ENCODE assay signal across 10 mouse cellular contexts in the genomic region with DNA sequence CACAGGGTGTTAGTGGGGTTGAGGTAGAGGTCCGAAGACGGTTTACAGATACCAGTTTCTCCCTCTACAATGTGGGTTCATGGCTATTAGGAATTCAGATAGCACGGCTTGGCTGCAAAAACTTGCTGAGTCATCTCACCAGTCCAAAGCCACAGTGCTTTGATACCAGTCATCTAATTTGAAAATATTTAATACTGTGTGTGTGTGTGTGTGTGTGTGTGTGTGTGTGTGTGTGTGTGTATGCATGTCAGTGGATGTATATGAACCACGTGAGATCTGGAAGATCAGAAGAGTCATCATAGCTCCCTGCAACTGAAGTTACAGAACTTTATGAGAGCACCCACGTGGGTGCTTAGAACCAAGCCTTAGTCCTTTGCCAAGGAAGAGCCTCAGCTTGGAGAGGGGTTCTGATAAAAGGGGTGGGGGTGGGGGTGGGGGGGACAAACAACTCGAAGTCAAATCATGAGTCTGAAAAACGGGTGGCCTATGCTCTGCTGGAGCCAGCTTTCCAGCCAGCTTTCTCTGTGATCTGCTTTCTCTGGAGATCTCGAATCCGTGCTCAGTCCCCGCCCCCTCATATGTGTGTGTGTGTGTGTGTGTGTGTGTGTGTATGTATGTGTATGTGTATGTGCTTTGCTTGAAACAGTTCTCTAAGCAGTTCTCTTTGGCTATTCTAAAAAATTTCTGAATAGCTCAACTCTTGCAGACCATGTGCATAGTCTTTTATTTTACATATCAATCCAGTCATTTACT. TPM values are rescaled to one million over a fixed set of nuclear protein-coding genes. Genes with fewer than 3 reads are reported as not detected.
DNase-seq lines count a peak whose midpoint lies in the region; ATAC-seq and TF ChIP-seq lines count a peak whose summit lies in the region.
"Had no signal": no experiment of that assay in that cellular context is flagged by ENCODE, and none has a peak within 500 bp of the region (broad histone marks: within the 10 kb centered on the region; RNA-seq: fewer than 3 reads in every experiment).

No protein-coding gene starts in this region.

- peak overlapping the region; percentile 82 for H3K4me2 ChIP-seq in heart, embryonic 13.5 days
- 0 out of 2 replicates have a peak overlapping the region, but pooled peaks have one; percentile 2 for H3K4me2 ChIP-seq in stomach, embryonic 14.5 days (replicated peaks; ENCODE audit: low read depth, low read length)
- no peak overlapping the region for H3K4me2 ChIP-seq in stomach, postnatal 0 days (replicated peaks; ENCODE audit: low read depth)
- H3K4me2 ChIP-seq in heart, postnatal 0 days (ENCODE audit: low read depth, low read length) = no peak overlapping the region; the same call in 1 of the 2 replicates
- H3K4me2 ChIP-seq in forebrain, embryonic 14.5 days (ENCODE audit: low read length) = no peak overlapping the region

- H3K27ac ChIP-seq in heart, embryonic 13.5 days (replicated peaks) = no peak overlapping the region
- H3K27ac ChIP-seq in stomach, embryonic 14.5 days (ENCODE audit: low read length) = no peak overlapping the region
- H3K27ac ChIP-seq in stomach, postnatal 0 days (replicated peaks) = no peak overlapping the region
- H3K27ac ChIP-seq in heart, postnatal 0 days (ENCODE audit: low read depth) = no peak overlapping the region
- H3K27ac ChIP-seq in forebrain, embryonic 14.5 days (ENCODE audit: low read depth, low read length) = no peak overlapping the region

- no peak for TF ChIP-seq EP300 in stomach, postnatal 0 days (optimal IDR thresholded peaks at IDR 0.05)
- TF ChIP-seq EP300 in heart, postnatal 0 days (IDR thresholded peaks at IDR 0.05; ENCODE audit: low read depth) = no peak

- H3K4me3 ChIP-seq in heart, embryonic 13.5 days = peak overlapping the region; percentile 22; the same call in 1 of the 2 replicates
- H3K4me3 ChIP-seq in stomach, embryonic 14.5 days (ENCODE audit: low read depth, low read length) = no peak overlapping the region
- no peak overlapping the region for H3K4me3 ChIP-seq in stomach, postnatal 0 days (ENCODE audit: low read depth, low read length)
- H3K4me3 ChIP-seq in heart, postnatal 0 days (ENCODE audit: low read depth, low read length) = peak overlapping the region; percentile 62; the same call in 1 of the 2 replicates
- H3K4me3 ChIP-seq in forebrain, embryonic 14.5 days (ENCODE audit: low read depth, low read length) = no peak overlapping the region

- H3K36me3 ChIP-seq in heart, embryonic 13.5 days = peaks cover 4% of the 10 kb centered on the region; the same call in 1 of the 2 replicates
- H3K36me3 ChIP-seq in stomach, embryonic 14.5 days (ENCODE audit: control insufficient read depth, insufficient read depth, low read length) = no peaks in the 10 kb centered on the region
- H3K36me3 ChIP-seq in stomach, postnatal 0 days (ENCODE audit: control insufficient read depth, insufficient read depth, low read length) = no peaks in the 10 kb centered on the region
- H3K36me3 ChIP-seq in heart, postnatal 0 days (replicated peaks; ENCODE audit: control insufficient read depth, insufficient read depth, low read length) = no peaks in the 10 kb centered on the region
- H3K36me3 ChIP-seq in forebrain, embryonic 14.5 days (ENCODE audit: control insufficient read depth, insufficient read depth, low read length) = no peaks in the 10 kb centered on the region

- H3K9me3 ChIP-seq in heart, embryonic 13.5 days = no peaks in the 10 kb centered on the region
- no peaks in the 10 kb centered on the region for H3K9me3 ChIP-seq in stomach, embryonic 14.5 days (ENCODE audit: control insufficient read depth, low read depth, low read length)
- H3K9me3 ChIP-seq in stomach, postnatal 0 days (ENCODE audit: control insufficient read depth, low read length) = no peaks in the 10 kb centered on the region
- H3K9me3 ChIP-seq in heart, postnatal 0 days (replicated peaks; ENCODE audit: control insufficient read depth, low read length) = no peaks in the 10 kb centered on the region
- no peaks in the 10 kb centered on the region for H3K9me3 ChIP-seq in forebrain, embryonic 14.5 days (replicated peaks; ENCODE audit: control insufficient read depth, low read length)

- 50% methylated on average over 10 of the region's 10 CpGs for WGBS in heart, embryonic 13.5 days
- 63% methylated on average over 10 of the region's 10 CpGs for WGBS in stomach, embryonic 14.5 days
- WGBS in stomach, postnatal 0 days = 51% methylated on average over 10 of the region's 10 CpGs
- 43% methylated on average over 10 of the region's 10 CpGs for WGBS in heart, postnatal 0 days
- 59% methylated on average over 10 of the region's 10 CpGs for WGBS in forebrain, embryonic 14.5 days

- intact Hi-C loops in heart, postnatal 25 days (cut with DNase I) = no loop called here

- no peak for ATAC-seq in heart, embryonic 13.5 days (ENCODE audit: extremely low read depth, insufficient number of reproducible peaks, low FRiP score, low TSS enrichment)
- no peak for ATAC-seq in stomach, embryonic 14.5 days (ENCODE audit: insufficient number of reproducible peaks, insufficient read depth, low FRiP score, low read depth)
- no peak for ATAC-seq in stomach, postnatal 0 days (ENCODE audit: low FRiP score, low TSS enrichment)
- ATAC-seq in heart, postnatal 0 days (ENCODE audit: insufficient read depth, low read depth) = no peak
- ATAC-seq in activated CD4-positive, CD25-positive, alpha-beta regulatory T cell, adult 4 months = no peak
- ATAC-seq in forebrain, embryonic 14.5 days = no peak

- peak overlapping the region; percentile 24; the same call in 1 of the 2 replicates for H3K9ac ChIP-seq in heart, embryonic 13.5 days
- no peak overlapping the region for H3K9ac ChIP-seq in stomach, embryonic 14.5 days (replicated peaks; ENCODE audit: low read depth, low read length)
- H3K9ac ChIP-seq in stomach, postnatal 0 days (ENCODE audit: low read length) = no peak overlapping the region
- no peak overlapping the region for H3K9ac ChIP-seq in heart, postnatal 0 days (replicated peaks; ENCODE audit: low read depth, low read length)
- H3K9ac ChIP-seq in forebrain, embryonic 14.5 days (ENCODE audit: low read length) = no peak overlapping the region

- H3K4me1 ChIP-seq in heart, embryonic 13.5 days = peaks cover 17% of the 10 kb centered on the region
- H3K4me1 ChIP-seq in stomach, embryonic 14.5 days (ENCODE audit: control insufficient read depth, insufficient read depth, low read length) = no peaks in the 10 kb centered on the region
- no peaks in the 10 kb centered on the region for H3K4me1 ChIP-seq in stomach, postnatal 0 days (replicated peaks; ENCODE audit: control insufficient read depth, insufficient read depth)
- peaks cover 9% of the 10 kb centered on the region; the same call in 1 of the 2 replicates for H3K4me1 ChIP-seq in heart, postnatal 0 days (ENCODE audit: control insufficient read depth, insufficient read depth)
- peaks cover 16% of the 10 kb centered on the region; the same call in 1 of the 2 replicates for H3K4me1 ChIP-seq in forebrain, embryonic 14.5 days (ENCODE audit: control insufficient read depth, insufficient read depth, low read length)

- DNase-seq in heart, postnatal 25 days (ENCODE audit: low spot score) = no peak
- DNase-seq in stomach, postnatal 0 days (ENCODE audit: low spot score) = no peak
- no peak for DNase-seq in heart, postnatal 0 days (ENCODE audit: low spot score)
- DNase-seq in forebrain, embryonic 14.5 days (ENCODE audit: low spot score) = no peak
- DNase-seq in ovary, adult 18-20 months (ENCODE audit: low spot score) = no peak
- DNase-seq: kidney, postnatal 10 days; lung, adult 2 months had no signal

- TF ChIP-seq CTCF in stomach, postnatal 0 days (IDR thresholded peaks at IDR 0.05; ENCODE audit: low read depth) = no peak
- no peak for TF ChIP-seq CTCF in heart, postnatal 0 days (IDR thresholded peaks at IDR 0.05; ENCODE audit: low read depth)

- no peaks in the 10 kb centered on the region for H3K27me3 ChIP-seq in heart, embryonic 13.5 days (replicated peaks)
- no peaks in the 10 kb centered on the region for H3K27me3 ChIP-seq in stomach, embryonic 14.5 days (ENCODE audit: control insufficient read depth, insufficient read depth, low read length)
- no peaks in the 10 kb centered on the region for H3K27me3 ChIP-seq in stomach, postnatal 0 days (ENCODE audit: control insufficient read depth, insufficient read depth, low read length)
- no peaks in the 10 kb centered on the region for H3K27me3 ChIP-seq in heart, postnatal 0 days (ENCODE audit: control insufficient read depth, insufficient read depth, low read length)
- no peaks in the 10 kb centered on the region for H3K27me3 ChIP-seq in forebrain, embryonic 14.5 days (replicated peaks; ENCODE audit: control insufficient read depth, insufficient read depth, low read length)

RNA-seq across cellular contexts. Expression of gene 1190002N15Rik, which starts 2.6 kb away (rescaled TPM):
- polyA plus RNA-seq in heart, embryonic 13.5 days (2015; fragmentation: Nextera tagmentation; extraction: Ambion mirVana) = 9.3 and 12.7 TPM in 2 replicates
- total RNA-seq in heart, postnatal 25 days (2021) = 10 to 100 TPM; 31.6 to 32.5 TPM
- 12.4 and 14.2 TPM in 2 replicates for polyA plus RNA-seq in stomach, embryonic 14.5 days (2014; fragmentation: Nextera tagmentation; extraction: Ambion mirVana)
- 13.4 and 14.4 TPM in 2 replicates for polyA plus RNA-seq in stomach, postnatal 0 days (2015; fragmentation: Nextera tagmentation; extraction: Ambion mirVana)
- 52.0 and 56.4 TPM in 2 replicates for total RNA-seq in heart, postnatal 0 days (2014; rRNA removed; ENCODE audit: low replicate concordance)
- polyA plus RNA-seq in heart, postnatal 0 days (2015; fragmentation: Nextera tagmentation; extraction: Ambion mirVana) = 10.8 and 11.2 TPM in 2 replicates
- 1 to 10 TPM; 3.4 to 5.3 TPM for polyA plus RNA-seq in activated CD4-positive, CD25-positive, alpha-beta regulatory T cell, adult 4 months (2017; shearing (Covaris generic))
- 6.6 and 7.0 TPM in 2 replicates for polyA plus RNA-seq in forebrain, embryonic 14.5 days (2014; fragmentation: Nextera tagmentation; extraction: Ambion mirVana)

Comparison
In these comparisons a context has a peak if more than half of its experiments do, and no peak if none do; other contexts are left out.
1. H3K4me2 ChIP-seq: peak in heart, embryonic 13.5 days (single experiment) and stomach, embryonic 14.5 days (single experiment); none in stomach, postnatal 0 days (single experiment), heart, postnatal 0 days (single experiment) and forebrain, embryonic 14.5 days (single experiment).
2. H3K4me3 ChIP-seq: peak in heart, embryonic 13.5 days (single experiment) and heart, postnatal 0 days (single experiment); none in stomach, embryonic 14.5 days (single experiment), stomach, postnatal 0 days (single experiment) and forebrain, embryonic 14.5 days (single experiment).